Mouse (Mus musculus) right cerebral cortex, postnatal 25 days (tissue): Measurements from ENCODE around the gene Aqp9.
"Not testable (repeated sequence)": the region's sequence is repeated elsewhere in the genome, so short reads cannot be mapped to it uniquely, and the experiment has no call there.

Source experiments
- DNase-seq: peaks from one replicate; pipeline ENCODE4 v3.0.0; 2022

Aqp9 gene

DNA sequence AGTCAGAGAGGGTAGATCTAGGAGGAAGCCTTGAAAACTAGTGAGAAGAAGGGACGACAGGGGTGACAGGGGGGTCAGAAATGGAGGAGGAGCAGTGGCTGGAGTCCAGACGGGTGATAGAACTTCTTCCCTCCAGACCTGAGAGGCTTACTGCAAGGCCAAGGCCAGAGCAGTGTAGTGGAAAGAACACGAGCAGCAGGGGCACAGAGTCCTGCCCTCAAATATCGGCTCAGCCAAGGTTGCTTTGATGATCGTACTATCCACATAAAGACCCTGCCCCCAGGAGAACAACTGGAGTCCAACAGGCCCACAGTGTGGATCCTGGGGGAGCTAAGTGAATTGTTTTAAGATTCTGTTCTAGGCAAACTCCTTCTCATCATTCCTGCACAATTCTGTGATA, 33.4 kb downstream of the Aqp9 start:
- no peak for DNase-seq

DNA sequence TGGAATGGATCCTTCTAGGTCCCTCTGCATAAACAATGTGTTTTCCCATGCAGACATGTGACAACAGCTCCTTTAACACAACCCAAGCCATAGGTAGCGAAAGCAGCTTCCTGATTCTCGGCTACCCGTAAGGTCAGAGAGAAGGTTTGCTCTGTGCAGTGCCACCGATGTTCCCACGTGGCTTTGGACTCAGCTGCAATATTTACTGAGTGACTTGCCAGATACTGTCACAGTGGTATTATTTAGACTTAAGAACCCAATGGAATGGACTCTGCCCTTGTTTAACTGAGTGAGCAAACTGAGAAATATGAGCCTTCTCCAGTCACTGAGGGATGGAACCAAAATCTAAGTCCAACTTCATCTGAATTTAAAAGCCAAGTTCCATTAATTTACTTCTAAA, 35.3 kb downstream of the Aqp9 start:
- no peak for DNase-seq

DNA sequence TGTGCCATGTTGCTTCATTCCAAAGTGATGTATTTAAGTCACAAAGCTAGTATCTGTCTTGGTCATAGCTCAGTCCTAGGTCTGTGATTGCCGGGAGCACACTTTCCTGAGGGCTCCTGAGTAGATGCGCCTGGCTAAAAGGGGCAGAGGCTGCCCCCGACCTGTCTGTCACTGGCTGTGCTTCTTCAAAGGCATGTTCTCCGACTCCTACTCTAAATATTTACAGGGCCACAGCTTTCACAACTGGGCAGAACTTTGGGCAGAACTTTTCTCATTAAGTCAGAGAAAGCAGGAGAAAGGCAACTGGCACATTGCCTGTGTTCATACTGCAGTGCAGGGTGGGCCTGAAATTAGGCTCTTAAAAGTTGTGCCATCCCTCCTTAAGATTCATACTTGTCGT, 36.7 kb downstream of the Aqp9 start:
- no peak for DNase-seq

DNA sequence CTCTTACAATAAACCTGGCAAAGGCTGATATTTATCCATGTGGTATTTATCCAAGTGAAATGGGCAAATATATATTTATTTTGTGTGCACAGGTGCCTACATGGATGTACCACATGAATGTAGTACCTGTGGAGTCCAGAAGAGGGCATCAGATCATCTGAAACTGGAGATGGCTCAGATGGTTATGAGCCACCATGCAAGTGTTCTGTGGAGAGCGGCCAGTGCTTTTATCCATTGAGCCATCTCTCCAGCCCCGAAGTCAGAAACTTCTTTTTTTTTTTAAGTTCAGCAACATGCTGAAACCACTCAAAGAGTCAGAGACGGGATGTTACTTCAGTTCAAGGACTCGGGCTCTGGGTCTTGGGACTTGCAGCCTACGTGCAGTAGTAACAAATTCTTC, 39.6 kb downstream of the Aqp9 start:
- peak; percentile 14 for DNase-seq

DNA sequence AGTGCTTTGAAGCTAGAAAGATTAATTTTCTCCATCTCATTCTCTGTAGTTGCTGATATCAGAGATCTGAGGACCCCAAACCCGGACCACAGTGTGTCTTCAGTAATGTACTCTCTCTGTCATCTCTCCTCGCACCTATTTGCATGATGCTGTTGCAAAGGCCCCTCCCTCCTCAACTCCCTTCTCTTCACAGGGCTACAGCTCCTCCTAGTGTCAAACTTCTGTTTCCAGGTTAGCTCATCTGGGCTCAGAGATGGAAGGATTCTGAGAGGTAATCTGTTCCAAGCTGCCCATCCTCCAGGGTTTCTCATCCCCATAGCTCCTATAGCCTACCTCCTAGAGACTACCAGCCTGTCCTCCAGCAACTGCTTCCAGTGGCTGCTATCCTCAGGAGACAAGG, 42.3 kb downstream of the Aqp9 start:
- peak; percentile 27 for DNase-seq

DNA sequence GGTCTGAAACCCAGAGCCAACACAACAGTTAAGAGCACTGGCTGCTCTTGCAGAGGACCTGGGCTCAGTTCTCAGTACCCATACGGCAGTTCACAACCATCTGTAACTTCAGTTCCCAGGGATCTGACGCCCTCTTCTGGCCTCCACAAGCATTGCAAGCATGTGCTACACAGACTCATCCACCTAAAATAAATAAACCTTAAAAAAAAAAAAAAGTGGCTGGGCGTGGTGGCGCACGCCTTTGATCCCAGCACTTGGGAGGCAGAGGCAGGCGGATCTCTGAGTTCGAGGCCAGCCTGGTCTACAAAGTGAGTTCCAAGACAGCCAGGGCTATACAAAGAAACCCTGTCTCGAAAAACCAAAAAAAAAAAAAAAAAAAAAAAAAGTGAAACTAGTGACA, 45.4 kb downstream of the Aqp9 start:
- not testable (repeated sequence) for DNase-seq

DNA sequence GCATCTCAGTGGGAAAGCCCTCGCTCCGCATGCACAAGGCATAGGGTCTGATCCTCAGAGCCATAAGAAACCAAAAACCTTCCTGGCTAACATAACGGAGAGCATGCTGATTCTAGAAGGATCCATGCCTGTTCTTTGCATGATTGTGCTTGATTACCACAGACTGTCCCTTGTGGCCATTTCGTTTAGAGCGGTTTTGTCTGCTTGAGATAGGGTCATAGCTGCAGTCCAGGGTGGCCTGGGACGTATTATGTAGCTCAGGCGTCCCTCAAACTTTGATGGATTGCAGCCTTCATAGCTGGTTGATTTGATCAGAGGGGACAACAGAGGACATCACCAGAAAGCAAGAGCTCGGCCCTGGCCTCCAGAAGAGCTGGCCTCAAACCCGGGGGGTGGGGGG, 47.6 kb downstream of the Aqp9 start:
- no peak for DNase-seq

DNA sequence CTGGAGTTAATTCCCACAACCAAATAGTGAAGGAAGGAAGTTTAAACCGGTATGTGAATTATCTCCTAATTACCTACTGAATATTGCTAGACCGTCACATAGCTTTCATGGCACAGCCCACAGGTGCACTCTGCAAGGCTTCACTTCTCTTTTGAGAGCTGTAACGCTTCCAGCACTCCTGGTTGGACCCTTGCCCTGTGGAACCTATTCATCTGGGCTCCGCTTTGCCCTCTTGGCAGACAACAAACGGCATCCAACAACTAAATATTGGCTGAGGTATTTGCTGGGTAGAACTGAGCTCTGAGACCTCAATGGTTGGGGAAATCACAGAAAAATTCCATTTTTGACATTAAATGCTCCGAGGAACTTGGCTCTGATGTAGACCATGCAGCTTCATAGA, 55.3 kb downstream of the Aqp9 start:
- DNase-seq = no peak

DNA sequence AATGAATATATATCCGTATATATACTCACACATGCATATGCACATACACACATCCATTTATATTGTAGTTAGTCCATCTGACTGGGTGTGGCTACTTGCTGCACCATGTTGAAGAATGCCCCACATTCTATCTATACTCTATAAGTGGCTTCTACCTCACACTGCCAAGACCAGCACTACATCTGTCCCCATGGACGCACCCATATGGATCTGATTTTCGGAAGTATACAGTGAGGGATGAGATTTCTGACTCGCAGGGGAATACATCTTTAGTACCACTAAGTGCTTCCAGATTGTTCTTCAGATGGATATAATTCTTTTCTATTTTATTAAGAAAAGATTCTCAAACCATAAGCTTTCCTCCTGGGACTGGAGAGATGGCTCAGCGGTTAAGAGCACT, 65.0 kb downstream of the Aqp9 start:
- DNase-seq = no peak

DNA sequence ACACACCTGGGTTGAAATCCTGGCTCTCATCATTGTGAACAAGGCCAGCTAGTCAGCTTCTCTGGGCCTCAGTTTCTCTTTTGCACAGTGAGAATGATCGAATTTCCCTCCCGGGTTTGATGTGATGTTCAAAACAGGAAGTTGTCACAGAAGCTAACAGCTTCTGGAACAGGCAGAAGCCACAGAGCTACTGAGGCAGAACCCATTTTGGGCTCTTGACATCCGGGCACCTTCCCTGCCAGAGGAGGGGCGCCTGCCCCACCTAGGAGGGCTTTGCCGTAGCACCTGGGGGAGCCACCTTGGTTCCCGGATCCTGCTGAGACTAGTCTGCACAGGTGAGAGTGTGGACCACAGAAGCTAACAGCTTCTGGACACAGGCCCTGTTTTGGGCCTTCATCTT, 74.4 kb downstream of the Aqp9 start:
- no peak for DNase-seq

DNA sequence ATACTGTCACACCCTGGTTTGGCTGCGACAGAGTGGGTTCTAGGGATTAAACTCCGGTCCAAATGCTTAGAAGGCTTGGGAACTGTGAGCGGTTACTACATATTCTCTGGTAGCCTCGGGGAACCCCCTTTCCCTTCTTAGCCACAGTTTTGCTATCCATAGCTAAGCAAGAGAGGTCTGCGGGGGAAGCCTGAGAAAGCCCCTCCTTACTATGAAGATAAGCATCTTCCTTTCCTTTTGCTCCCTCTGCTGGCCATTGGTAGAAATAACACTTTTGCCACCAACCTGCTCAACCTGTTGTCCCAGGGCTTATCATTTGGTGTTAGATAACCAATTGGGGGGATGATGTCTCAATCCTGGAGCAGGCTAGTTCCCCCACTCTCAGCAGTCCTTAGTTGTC, 76.4 kb downstream of the Aqp9 start:
- peak; percentile 40 for DNase-seq

DNA sequence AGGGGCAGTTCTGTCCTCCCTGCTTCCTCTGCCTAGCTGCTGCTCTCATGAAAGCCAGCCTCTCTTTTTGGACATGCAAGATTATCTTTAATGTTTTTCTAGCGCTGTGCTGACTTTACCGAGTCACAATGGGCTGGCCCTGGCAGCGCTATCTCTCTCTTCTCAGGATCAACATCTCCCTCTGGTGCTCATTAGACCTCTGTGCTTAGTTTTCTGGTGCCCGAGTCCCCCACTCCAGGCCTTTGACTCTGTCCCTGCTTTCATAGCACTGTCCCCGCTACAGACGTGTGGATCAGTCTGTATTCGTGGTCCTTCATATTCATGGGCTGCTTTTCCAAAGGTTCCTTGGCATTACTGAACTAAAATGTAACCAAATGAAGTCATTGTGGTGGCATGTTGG, 89.3 kb downstream of the Aqp9 start:
- no peak for DNase-seq

DNA sequence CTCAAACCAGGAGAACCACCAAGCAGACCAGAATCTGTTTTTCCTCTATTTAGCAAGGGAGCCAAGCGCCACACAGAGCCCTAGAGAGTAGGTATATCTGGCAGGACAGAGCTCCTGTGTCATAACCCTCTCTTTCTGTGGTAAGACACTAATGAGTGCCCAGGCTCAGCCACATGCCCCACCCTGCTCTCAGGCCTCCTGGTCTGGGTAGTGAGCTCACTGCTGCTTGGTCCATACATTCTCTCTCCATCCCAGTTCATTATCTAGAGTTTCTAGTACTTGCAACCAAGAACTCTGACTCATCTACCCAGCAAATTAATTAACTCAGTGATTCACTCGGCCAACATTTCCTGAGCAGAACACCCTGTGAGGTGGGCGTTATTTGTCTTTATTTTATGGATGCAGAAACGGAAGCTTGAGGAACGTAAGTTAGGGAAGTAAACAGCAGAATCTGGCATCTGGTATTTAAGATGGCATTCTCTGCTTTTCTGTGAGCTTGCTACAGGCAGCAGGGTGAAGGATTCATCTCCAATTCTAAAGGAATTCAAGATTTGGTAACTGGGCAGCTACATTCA, 91.1 kb downstream of the Aqp9 start:
- DNase-seq = no peak

DNA sequence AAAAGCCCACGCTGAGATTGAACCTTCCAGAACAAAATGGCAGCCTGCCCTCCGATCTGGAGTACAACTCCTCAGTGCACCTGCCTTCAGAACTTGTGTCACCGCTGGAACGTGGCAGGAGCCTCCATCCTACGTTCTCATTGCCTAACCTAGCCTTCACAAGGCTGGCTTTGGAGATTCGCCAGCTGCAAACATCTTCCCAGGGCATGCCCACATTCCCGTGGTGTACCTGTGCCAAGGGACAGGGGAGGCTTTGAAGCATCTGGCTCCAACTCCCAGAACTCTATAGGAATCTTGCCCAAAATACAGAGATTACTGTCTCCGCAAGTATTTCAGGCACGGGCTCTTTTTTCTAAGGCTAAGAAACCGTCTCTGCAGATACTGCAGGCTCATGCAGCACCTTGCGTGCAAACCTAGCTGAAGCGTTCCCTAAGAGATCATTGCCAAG, 92.3 kb downstream of the Aqp9 start:
- DNase-seq = peak; percentile 72

DNA sequence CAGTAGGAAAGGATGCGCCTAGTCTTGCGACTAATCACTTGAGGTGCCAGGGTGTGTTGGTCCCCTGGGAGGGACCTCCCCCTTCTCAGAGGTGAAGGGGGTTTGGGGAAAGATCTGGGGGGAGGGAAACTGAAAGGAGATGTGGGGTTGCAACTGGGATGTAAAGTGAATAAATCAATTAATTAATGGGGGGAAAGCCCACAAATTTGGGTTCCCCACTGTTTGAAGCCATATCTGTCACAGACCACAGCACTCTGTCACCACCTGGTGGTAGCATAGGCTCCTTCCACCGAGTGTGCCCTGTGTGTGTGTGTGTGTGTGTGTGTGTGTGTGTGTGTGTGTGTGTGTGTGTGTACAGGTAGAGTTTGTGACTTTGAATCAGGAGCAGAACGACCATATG, 94.7 kb downstream of the Aqp9 start:
- no peak for DNase-seq

DNA sequence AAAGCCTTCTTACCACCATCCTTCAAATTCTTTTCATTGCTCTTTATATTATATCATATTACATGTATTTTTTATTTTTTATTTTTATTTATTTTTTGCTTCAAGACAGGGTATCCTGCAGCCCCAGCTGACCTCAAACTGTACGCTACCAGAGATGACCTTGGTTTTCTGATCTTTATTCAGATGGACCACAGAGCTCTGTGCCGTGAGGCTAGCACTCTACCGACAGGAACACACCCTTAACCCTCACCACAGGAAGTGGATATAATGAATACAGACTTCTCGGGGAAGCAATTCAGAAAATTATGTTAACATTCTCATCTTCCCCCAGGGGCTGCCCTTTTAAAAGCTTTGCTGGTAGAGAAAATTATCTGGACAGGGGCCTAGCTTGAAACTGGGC, 95.4 kb downstream of the Aqp9 start:
- no peak for DNase-seq

DNA sequence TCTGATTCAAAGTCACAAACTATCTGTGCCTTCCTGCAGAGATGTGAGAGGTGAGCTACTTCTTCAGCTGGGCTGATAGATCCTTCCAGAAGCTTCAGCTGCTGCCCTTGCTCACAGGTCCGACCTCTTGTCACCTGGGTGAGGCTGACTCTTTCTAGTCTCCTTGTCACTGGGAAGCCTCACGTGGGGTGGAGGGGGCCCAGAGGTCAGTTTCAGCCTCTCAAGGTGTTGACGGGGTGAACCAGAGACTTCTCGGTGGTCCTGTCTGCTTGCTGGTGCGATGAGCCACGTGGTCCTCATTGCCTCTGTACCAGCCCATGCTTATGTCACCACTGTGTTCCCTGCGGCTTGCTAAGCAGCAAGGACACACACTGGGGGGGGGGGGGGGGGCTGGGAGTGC, 96.0 kb downstream of the Aqp9 start:
- DNase-seq = no peak

DNA sequence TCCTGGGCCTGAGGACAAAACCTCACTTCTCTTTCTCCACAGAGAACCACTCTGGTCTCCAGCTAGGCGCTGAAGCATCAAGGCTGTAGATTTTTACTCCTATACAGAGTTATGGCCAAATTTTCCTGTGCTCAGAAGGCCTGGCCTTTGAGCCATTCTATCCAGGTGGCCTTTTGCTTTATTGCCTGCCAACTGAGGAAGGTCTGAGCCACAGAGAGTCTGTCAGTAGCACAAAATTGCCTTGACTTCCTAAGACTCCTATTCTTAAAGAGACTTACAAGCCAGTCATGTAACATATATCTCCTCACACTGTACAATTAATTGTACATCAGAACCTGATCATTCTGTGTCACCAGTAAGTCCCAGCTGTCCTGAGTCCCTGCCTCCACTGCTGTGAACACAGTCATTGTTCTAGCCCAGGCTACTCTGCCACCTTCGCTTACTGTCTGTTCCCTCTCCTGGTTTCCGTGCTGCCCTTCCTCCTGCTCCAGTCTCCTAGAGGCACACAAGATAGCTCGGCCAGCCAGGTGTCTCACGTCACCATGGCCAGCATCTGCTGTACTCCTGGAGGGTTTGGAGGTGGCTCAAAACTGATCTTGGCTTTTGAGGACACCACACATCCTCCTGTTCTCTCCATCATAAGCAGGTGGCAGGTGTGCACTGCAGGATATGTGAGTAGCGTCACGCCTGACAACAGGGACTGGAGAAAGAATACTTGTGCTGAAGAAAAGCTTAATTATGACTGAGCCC, 96.7 kb downstream of the Aqp9 start:
- DNase-seq = no peak

DNA sequence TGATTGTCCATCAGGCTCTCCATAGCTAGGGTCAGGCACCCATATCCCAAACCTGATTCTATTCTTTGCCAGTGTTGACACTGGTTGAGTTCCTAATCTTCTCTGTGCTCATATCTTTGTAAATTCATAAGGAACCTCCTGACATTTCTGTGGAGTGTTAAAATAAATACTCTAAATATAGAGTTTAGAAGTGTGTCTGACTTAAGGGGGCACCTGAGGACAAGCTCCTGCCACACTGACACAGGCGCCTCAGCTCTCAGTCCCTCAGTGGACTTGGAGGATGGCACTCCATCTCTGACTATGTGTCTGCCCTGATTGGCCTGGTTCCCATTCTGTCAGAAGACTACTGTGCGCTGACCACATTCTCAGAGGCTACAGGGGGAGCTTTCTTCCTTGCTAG, 97.9 kb downstream of the Aqp9 start:
- no peak for DNase-seq

DNA sequence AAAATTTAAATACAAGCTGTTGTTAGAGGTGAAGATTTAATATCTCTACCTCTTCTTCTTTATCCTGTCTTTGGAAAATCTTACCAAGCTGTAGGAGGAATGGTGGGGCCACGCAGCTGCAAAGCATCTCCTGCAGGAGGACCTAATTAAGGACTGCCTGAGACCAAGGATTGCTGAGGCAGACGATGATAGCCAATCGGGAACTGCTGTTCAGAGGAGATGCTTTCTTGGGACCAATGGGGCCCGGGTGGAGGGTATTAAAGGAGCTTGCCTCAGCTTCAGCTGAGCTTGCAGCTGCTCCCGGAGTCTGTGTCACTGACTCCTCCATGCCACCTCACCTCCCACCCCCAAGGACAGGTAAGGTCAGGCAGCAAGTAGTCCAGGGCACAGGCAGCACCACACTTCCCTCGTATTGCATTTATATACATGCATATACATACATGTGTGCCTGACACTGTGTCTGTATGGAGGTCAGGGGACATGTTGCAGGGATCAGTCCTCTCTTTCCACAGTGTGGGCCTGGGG, 99.6 kb downstream of the Aqp9 start:
- no peak for DNase-seq

DNA sequence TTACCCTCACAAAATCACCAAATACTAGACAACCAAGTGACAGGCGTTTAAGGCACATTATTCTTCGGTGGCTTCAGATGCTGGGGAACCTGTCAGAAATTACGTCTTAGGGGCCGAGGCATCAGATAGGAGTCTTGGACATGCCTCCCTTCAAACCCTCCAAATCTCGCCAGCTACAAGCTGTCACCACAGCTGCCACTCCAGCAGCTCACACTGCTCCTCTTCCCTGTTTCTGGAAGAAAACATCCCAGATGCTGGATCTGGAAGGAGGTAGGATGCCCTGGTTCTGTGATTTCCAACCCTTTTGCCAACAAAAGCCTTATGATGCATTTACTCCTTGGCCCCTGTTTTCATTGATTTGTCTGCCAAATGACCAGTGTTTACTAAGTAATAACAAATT, 101.3 kb downstream of the Aqp9 start:
- no peak for DNase-seq

DNA sequence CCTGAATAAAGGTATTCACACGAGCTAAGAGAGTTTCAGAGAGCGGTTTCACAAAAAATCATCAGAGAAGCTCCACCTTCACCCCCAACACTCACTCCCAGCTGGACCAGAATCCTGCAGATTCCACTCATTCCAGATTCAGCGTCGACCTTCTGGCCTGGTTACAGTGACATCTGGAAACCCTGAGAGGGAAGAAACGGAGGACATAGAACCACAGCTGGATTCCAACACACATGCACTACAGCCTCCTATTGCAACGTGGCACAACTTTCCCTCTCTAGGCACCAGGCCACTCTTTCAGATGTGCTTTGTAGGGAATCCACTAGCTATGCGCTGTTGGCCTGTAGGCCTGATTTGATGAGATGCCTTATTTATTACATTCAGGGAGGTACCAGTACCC, 102.0 kb downstream of the Aqp9 start:
- DNase-seq = no peak

DNA sequence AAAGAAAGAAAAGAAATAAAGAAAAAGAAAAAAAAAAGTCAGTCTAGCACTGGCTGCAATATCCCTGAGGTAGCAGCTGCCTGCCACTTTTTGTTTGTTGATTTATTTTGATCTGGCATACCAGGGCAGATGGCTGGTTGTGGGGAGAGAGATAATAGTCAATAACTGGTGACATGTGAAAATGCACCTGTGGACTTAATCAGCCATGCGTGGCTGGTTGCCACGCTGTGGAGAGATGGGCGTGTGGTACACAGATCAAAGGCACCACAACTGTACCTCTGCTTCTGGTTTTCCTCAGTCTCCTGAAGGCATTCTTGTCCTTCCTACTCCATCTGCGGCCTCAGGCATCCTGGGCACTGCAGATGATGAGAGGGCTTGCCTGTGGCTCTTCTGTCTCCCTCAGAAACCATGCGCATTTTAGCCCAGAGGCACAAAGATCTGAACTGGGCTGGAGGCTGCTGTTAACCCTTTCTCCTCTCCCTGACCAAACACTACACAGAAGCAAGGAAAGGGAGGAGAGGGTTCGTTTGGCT, 103.1 kb downstream of the Aqp9 start:
- DNase-seq = no peak

DNA sequence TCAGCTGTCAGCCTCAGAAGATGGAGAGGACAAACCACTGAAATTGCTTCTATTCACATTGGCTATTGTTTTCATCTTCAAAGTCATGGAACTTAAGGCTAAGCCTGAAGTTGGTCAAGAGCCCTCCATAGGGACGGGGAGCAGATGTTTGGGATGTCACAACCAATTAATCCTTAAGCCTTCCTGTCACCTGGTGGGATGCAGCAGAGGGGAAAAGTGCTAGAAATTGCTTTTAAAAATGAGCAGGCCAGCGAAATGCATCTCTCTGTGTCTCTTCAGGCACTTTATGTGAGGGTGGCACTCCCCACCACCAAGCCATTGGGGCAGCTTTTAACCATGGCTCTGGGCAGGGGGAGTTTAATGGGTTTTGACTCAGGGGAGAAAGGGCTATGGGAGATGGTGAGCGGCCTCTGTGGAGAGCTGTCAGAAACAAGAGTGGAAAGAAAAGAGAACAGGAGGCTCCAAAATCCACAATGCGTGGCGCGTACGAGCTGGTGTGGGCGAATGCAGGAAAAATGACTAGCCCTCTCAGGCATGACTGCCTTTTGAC, 104.1 kb downstream of the Aqp9 start:
- DNase-seq = no peak
